Mouse (Mus musculus): Measurements from ENCODE around the gene Pon2.

DNA sequence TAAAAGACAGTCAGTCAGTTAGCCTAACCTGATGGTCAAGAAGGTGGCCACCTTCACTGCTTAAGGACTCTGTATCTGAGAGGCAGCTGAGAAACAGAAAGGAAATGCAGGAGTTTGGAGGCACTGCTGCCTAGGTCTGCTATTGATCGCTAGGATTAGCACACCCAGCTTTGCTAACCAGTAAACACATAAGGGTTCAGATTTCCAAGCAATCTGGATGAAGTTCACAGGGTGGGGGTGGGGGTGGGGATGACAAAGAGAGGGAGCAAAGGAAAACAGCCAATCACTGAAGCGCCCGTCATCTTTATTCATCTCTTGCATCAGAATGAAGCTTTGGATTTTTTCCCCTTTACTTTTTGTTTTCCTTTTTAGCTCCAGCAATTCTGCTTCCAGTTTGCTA is 76.2 kb downstream of the Pon2 start:
- TF ChIP-seq CTCF (conservative IDR thresholded peaks at IDR 0.05; ENCODE audit: insufficient read depth, insufficient read length, low read depth, low read length) (no peak), POLR2A (IDR thresholded peaks at IDR 0.05; ENCODE audit: low read depth, low read length) (no peak)
